Mouse (Mus musculus): ENCODE measurements around the gene Shc2.

Shc2 gene

DNA sequence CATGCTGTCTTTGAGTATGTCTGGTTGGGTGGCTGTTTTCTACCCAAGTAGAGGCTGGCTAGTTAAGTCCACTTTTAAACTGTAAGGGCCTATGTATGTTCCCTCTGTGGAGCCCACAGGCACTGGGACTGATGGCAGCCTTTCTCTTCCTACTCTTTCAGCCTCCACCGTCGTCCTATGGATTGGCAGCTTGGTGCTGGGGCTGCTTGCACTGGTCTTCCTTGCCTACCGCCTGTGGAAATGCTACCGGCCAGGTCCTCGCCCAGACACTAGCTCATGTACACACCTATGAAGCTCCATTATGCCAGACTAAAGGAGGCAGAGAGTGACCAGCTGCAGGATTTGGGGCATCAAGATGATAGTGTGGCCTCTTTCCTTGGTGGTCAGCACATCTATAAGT is 30.4 kb upstream of the Shc2 start:
- DNase-seq = no peak

DNA sequence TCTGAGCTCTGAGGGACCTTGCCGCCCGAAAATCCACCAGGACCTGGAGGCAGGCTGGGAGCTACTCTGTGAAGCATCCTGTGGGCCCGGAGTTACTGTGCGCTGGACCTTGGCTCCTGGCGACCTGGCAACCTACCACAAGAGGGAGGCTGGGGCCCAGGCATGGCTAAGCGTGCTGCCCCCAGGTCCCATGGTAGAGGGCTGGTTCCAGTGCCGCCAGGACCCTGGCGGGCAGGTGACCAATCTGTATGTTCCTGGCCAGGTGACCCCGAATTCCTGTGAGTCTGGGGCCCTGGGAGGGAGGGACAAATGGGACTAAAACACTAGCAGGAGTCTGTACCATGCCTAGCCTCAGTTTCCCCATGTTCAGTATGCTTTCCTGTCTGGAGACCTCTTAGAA is 28.8 kb upstream of the Shc2 start:
- no peak for DNase-seq

DNA sequence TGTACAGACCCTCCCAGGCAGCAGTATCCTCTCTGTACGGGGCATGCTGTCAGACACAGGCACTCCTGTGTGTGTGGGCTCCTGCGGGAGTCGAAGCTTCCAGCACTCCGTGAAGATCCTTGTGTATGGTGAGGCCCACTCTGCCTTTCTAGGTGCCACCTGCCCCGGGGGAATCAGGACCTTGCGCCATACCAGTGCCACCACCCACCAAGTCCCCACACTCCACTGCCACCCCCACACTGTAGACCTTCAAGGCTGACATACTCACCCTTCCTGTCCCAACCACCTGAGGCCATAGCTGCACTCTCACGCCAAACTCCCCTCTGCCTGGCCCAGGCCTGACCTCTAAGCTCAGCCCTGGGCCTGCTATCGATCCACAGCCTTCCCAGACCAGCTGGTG is 27.3 kb upstream of the Shc2 start:
- DNase-seq = no peak

DNA sequence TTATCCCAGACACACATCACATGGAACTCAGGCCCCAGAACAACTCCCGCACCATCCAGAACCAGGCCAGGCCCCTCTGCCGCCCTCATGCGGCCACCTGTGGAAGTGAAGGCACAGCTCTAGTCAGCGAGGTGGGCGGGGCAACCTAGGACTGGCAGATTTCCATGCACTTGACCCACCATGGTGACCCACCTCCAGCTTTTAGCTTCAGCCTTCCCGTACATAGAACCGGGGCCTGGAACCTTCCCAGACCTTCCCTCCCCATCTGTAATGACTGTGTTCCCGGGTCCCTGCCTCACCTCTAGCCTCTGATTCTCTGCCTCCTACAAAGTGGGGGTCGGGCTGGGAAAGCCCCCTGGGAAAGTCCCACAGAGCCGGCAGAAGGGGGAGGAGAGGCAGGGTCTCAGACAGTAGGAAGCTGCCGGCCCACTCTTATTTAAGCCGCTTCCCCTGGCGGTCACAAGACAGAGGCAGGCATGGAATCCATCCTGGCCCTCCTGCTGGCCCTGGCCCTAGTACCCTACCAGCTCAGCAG is 26.5 kb upstream of the Shc2 start, which contains the start of gene Madcam1:
Gene Madcam1 (plus strand): TSS at position 429 of the 535 bp plus-strand sequence.
- peak; percentile 60 for DNase-seq

DNA sequence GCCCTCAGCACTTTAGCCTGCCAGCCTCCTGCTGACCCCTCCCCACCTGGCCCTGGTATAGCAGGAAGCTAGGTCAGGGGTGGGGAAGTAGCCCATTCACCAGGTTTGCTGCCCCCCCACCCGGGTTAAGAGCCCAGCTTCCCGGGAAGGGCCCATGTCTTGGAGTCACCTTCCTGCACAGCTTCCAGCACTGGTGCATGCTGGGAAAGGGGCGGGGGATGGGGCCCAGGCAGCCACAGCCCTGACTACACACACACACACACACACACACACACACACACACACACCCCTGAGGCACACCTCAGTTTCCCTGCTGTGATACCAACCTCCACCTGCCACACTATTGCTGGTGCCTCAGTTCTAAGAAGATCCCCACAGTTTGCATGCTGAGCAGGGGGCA is 24.1 kb upstream of the Shc2 start:
- no peak for DNase-seq

DNA sequence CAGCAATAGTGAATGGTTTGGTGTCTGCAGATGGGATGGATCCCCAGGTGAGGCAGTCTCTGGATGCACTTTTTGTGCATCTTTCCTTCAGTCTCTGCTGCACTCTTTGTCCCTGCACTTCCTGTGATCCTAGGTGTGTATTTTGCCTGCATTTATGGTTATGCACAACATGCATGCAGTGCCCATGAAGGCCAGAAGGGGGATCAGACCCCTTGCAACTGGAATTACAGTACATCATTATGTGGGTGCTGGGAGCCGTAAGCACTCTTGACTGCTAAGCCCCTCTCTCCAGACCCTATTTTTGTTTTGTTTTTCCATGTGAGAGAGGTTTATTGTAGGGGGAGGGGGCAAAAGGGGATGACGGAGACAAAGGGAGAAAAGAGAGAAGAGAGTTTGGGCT is 22.6 kb upstream of the Shc2 start:
- DNase-seq = no peak

DNA sequence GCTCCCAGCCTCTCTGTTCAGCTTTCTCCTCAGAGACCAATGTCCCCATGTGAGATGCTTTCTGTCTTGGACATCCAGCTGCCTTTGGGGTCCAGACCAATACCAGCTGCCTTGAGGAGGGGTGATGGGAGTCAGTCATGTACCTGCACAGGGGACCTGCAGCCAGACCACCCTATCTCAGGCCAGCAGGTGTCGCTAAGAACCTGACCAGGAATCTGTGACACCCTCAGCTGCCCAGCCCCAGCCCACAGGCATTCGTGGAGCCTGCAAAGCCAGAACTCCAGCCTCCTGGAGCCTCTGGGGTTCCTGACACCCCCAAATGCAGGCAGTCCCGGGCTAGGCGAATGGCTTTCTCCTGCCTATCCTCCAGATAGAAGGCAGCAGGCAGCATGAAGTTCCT is 21.1 kb upstream of the Shc2 start:
- no peak for DNase-seq

DNA sequence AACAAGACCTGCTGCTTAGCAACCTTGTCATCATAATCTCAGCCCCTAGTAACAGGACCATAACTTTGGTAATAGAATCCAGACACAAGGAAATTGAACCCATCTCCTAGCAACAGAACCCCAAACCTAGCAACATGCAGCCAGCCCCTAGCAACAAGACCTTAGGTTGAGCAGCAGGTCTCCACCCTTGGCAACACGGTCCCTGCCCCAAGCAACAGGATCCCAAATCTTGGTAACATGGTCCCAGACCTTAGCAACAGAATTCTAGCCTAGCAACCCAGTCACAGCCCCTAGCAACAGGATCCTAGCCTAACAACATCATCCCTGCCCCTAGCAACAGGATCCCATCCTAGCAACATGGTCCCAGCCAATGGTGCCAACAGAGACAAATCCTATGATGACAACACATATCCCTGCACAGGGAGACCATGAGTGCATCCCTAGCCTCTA is 17.3 kb upstream of the Shc2 start:
- no peak for DNase-seq

DNA sequence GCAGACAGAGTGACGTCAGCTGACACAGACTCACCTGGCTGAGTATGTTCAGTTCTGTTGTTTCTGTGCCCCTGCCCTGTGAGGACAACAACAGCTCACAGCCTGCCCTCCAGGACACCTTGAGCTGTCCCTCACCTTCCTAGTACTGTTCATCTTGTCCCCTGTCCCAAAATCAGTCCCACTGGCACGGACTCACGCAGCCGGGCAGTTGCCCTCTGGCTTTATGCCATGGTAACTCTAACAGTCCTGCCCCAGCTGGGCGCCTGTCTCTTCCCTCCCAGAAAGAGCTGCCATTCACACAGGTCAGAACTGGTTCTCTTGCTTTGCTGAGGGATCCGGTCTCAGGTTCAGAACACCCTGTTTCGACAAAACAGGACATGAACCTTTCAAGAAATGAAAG is 15.1 kb upstream of the Shc2 start:
- DNase-seq = no peak

DNA sequence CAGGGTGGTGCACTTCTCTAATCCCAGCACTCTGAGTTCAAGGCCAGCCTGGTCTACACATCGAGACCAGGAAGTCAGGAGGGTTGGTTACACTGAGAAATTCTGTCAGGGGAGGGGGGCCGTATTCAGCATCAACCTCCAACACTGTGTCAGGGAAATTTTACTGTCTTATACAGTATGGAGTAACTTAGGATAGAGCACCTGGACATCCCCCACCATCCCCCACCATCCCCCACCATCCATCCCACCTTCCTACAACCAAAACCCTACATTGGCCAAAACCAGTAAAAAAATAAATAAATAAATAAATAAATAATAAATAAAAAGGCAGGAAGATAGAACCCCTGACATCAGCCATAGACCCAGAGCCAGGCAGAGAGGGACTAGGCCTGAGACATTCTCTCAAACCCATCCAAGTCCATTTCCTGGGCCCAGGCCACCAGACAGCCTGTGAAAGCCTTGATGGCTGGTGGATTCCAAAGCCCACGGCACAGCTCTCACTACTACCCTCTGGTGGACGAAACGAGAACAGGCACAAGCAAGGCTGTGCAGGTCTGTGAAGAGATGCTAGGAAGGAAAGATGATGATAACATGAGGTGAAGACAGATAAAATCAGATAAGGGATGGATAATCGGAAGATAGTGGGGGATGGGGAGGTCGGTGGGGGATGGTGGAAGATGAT is 11.5 kb upstream of the Shc2 start:
- peak; percentile 68 for DNase-seq

DNA sequence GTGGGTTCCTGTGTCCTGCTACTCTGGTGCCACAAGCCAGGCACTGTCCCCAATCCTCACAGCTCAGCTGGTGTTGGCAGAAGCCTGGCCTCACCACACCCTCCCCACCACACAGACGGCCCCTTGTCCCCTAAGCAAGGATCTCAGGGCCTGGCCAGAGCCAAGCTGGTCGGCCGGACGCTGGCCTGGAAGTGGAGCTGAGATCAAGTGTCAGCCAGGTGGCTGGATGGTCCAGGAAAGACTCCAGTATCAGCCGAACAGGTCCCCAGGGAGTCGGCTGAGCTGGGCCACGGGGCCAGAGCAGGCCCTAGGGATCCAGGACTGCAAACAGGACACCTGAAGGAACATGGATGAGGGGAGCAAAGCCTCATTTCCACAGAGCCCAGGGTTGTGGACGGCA is 8.0 kb upstream of the Shc2 start, which contains the start of gene Odf3l2:
Gene Odf3l2 (minus strand): TSS at position 28 of the 400 bp plus-strand sequence.
- DNase-seq = no peak

DNA sequence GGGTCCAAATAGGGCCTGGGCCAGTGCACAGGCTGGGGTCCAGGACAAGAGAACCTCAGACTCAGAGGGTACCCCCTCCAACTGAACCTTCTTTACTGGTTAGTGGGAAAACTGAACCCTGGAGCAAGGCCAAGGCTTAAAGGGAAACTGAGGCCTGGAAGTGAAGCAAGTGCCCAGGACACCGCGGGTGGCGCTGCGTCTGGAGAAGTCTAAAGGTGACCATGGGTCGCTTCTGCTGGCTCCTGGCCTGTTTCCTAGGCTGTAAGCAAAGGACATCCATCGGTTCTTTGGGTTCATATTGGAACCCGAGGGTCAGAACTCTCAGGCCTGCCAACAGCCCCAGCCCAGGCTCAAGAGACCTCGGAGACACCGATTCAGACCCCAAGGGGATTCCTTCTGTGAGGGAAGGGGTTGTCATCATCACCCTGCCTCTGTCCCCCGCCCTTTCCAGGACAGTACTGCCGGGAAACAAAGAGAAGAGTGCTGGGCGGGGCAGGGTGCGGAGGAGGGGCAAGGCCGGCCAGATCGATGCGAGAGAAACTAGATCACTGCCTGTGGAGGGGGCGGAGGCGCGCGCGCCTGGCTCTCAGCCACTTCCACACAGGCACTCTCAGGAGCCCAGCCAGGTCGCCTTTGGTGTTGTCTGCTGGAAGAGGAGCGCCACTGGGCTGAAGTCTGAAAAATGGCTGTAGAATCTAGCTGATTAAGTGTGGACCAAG is 927 bp upstream of the Shc2 start:
- DNase-seq = peak; percentile 78

DNA sequence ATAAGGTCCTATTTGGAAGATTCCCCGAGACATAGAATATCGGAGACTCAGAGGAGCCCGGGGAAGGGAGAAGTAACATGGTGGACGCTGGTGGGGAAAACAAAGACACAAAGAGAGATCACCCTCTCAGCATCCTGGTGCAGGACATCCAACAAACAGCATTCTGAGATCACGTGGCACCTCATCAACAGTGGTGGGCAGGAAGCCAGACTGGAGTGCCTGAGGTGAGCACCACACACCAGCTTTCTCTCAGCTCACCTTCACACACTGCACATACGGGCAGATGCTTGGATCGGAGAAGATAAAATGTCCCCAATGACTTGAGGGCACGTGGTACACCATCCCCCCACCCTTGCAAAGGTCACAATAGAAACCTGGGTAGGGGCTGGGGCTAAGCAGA is 1.4 kb downstream of the Shc2 start:
- DNase-seq = no peak

DNA sequence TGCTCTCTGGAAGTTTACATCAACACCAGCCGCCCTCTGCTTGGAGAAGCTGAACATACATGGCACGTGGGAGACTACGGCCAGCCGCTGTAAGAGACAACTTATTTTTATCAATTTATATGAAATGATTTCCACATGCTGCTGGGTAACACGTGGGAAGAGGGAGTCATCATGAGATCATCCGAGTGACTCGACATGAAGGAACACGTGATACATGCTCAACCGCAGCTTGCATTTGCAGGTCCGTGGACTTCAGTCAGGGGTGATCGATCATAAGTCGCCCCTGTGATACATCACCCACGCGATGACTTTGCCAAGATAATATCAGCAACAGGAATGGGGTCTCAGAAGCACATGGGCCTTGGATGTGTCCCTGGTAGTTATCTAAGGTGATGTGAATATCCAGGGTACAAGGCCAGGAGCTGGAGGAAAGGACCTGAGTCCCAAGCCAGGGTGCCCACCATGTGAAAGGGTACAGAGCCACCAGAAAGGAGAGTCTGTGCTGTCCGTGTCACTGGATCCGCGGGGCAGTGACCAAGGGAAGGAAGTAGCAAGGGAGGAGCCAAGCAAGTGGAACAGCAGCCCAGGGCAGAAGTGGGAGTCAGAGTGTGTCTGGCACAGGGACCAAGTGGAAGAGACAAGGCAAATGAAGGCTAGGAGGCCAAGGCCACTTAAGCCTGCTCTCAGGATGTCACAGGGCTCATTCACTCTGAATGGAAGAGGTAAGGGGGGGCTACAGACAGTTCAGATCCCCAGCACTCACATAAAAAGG is 4.5 kb downstream of the Shc2 start:
- DNase-seq = no peak

DNA sequence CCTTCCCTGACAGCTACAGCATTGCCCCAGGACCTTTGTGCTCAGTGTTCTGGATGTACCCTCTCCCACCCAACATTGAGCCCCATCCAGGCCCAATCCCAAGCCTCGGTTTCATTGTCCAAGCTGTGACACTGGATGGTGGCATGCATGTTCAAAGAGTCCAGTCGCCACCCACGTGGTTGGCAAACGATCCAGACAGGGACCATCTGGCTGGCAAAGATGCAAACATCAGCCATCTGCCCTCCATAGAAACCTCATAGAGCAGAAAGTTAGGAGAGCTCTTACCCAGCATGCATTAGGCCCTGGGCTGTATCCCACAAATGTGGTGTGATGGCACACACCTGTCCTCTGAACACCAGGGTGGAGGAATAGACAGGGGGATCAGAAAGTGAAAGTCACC is 6.3 kb downstream of the Shc2 start:
- peak; percentile 67 for DNase-seq

DNA sequence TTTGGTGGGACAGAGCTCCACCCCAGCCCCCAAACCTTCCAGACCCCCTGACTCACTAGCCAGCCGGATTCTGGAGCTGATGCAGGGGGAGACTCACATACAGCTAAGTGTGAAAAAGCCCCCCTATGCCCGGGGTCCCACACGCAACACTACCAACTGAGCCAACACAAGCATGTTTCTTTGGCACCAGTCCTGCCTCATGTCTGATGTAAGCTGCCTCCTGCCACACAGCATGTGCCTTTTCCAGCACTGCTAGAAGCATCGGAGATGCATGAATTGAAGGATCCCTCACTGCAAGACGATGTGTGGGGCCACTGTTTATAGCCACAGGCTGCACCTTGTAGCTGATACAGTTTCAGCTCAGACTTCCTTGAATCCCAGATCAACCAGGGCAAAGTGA is 9.3 kb downstream of the Shc2 start:
- DNase-seq = no peak

DNA sequence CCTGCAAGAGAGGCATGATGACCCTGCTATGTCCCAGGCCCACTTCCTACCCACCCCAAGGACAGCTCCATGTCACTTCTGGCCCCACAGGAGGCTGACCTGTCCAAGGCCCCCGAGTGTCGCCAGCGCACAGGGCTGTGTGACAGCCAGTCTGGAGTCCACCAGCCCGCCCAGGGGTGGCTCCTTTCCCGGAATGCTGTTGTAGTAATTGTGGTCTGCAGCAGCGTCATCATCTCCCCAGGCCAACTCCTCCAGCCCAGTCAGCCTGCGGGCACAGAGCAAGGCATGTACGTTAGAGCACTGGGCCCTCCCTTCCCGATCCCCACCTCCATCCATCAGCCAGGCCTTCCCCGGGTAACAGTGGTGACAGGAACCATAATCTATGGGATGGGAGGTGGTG is 11.6 kb downstream of the Shc2 start:
- DNase-seq = no peak

DNA sequence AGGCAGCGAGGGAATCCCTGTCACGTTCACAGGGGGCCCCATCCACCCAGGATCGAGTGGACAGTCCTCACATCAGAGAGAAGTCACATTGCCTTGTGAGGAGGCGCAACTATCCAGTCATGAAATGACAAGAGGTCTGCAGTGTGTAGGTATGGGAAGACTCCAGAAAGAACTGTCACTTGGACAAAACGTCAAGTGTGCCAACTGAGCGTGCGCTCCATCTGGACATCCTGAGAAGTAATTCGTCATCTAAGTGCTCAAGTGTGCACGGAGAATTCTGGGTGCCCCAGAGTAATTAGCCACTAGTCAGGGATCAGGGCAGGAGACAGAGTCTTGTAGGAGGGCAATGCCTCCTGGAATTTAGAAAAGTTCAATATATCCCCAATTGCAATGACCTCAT is 12.3 kb downstream of the Shc2 start:
- DNase-seq = no peak

DNA sequence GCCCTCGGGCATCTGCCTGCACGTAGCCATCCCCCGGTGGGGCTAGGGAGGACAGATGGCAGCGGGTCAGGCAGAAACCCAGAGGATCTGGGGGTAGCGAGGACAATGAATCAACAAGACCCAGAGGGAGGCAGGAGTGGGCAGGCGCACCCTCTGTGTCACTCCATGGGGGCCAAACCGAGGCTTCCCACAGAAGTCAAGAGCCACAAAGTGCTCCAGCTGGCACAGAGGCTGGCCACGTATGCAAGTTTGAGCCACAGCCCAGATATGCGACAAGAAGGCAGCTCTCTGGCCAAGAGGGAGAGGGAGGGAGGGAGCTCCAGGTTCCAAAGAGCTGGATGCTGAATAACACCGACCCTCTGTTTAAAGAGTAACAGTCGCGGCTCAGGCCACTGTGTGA is 13.8 kb downstream of the Shc2 start:
- no peak for DNase-seq

DNA sequence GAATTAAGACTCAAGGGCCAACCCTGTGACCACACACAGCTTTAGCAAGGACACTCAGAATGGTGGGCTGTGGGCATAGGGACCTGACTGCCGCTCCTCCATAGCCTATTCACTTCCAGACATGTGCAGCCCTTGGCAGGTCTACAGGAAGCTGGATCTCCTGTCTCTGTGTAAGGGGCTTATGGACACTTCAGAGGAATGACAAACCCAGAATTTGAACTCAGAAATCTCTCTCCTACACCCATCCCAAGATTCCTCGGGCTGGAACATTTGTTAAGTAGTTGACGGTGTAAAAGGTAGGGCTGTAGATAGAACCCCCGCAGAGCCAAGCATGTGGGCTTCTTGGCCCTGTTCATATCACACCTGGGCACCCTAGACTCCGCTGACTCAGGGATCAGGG is 21.3 kb downstream of the Shc2 start:
- no peak for DNase-seq

DNA sequence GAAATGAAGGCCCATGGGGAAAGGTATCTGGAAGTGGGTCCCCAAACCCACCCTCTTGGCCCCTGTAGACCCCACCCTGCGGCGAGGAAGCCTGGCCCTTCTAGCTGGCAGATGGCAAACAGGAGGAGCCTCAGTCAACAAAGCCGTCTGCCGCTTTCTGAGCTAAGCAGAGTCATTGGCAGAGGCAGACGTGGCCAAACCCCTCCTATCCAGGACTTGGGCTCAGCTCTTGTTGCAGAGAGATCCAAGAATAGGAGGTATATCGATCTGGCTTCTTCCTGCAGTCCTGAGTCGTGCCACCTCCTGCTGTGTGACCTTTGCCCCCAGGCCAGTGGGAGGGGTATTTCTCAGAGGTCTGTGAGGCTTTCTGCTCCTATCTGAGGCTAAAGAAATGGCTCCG is 21.9 kb downstream of the Shc2 start:
- no peak for DNase-seq

DNA sequence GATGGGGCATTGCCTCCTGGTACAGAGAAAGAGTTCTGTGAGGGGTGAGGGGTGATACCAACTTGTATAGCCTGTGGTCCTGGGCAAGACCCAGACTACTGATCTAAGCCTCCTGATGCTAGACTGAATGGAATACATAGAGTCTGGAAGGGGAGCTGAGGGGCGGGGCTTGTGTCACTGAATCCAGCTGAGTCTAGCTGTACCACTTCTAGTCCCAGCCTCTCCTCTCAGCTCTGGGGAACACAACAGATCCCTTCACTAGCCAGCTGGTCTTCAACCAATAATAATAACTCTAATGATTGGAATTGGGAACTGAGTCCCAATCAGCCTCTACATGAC is 23.4 kb downstream of the Shc2 start:
- no peak for DNase-seq

DNA sequence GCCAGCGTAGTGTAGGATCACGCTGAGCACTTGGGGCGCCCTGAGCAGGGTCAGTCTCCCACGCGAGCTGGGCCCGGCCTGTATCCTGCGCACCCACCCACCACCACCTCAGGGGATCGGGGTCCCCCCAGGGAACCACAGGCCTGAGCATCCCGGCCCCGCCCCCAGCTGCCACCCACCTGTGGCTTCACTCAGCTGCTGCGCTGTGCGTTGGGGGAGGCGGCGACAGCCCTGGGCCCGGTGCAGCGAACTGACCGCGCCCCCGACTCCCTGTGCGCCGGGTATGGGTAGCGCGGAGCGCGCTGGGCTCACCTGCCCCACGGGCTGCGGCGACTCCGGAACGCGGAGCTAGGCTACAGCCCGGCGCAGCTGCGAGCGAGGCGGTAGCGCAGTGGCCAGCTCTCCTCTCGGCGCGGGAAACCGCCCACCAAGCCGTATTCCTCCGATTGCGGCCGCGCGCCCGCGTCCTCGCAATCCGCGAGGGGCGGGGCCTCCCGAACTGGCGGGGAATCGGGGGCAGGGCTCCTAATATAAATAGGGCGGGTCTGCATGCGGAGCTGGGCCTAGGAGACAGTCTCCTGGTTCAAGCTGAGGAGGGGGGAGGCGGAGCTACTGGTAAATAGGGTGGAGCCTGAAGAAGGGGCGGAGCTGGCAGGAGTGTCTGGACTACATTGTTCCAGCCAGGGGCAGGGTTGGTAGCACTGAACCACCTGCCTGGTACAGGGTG is 24.0 kb downstream of the Shc2 start, which contains the start of gene C2cd4c:
Gene C2cd4c (minus strand): TSS at position 448 of the 727 bp plus-strand sequence.
- DNase-seq = peak; percentile 79

Measured in right cerebral cortex, adult 18-20 months (tissue).